Mouse (Mus musculus) heart, postnatal 0 days (tissue): ENCODE data around the gene Slc35g1. TPM values are rescaled to one million over a fixed set of nuclear protein-coding genes. Genes with fewer than 3 reads are reported as not detected.

Experiments
- ATAC-seq: fragments of 200-750 bp; cut with Nextera tagmentation; 2 replicates; pipeline ENCODE4 v1.8.0; 2017; ENCODE audit warnings: low read depth, moderate number of reproducible peaks, moderate library complexity; ENCODE audit not compliant: insufficient read depth
- DNase-seq: peaks from one replicate; pipeline ENCODE4 v3.0.0-alpha.2; 2016; ENCODE audit warnings: low spot score
- H3K27ac ChIP-seq: fragments of 300-500 bp; sonication (generic); 2 replicates; pipeline ENCODE4 v1.5.1; 2014; ENCODE audit warnings: low read depth, mild to moderate bottlenecking
- H3K27me3 ChIP-seq: fragments of 300-500 bp; sonication (generic); 2 replicates; pipeline ENCODE4 v1.6.1; 2014; ENCODE audit warnings: low read length, mixed read lengths; ENCODE audit not compliant: control insufficient read depth, insufficient read depth
- H3K36me3 ChIP-seq: fragments of 300-500 bp; sonication (generic); replicated peaks from 2 replicates; pipeline ENCODE4 v1.6.1; 2014; ENCODE audit warnings: low read length, mixed read lengths; ENCODE audit not compliant: control insufficient read depth, insufficient read depth
- H3K4me1 ChIP-seq: fragments of 300-500 bp; sonication (generic); 2 replicates; pipeline ENCODE4 v1.6.1; 2014; ENCODE audit warnings: antibody characterized with exemption; ENCODE audit not compliant: control insufficient read depth, insufficient read depth
- H3K4me2 ChIP-seq: fragments of 300-500 bp; sonication (generic); 2 replicates; pipeline ENCODE4 v1.6.1; 2014; ENCODE audit warnings: low read depth, mild to moderate bottlenecking, low read length, moderate library complexity
- H3K4me3 ChIP-seq: fragments of 300-500 bp; sonication (generic); 2 replicates; pipeline ENCODE4 v1.5.1; 2014; ENCODE audit warnings: low read depth, low read length
- H3K9ac ChIP-seq: fragments of 300-500 bp; sonication (generic); replicated peaks from 2 replicates; pipeline ENCODE4 v1.6.1; 2014; ENCODE audit warnings: low read depth, low read length, mixed read lengths
- H3K9me3 ChIP-seq: fragments of 300-500 bp; sonication (generic); replicated peaks from 2 replicates; pipeline ENCODE4 v1.6.1; 2016; ENCODE audit warnings: low read length; ENCODE audit not compliant: control insufficient read depth
- CTCF ChIP-seq: IDR thresholded peaks from 2 replicates; pipeline ENCODE4 v1.5.1; 2016; ENCODE audit warnings: antibody characterized with exemption, control low read depth, low read depth
- EP300 ChIP-seq: IDR thresholded peaks from 2 replicates; pipeline ENCODE4 v1.6.1; 2016; ENCODE audit warnings: antibody characterized with exemption, low read depth
- WGBS: fragments of 180-500 bp; shearing (Covaris S2); extraction: QIAGEN DNeasy Blood & Tissue Kit; methylation state at CpG from one replicate; pipeline ENCODE4 v1.1.7; 2014; 5-methylcytosine and 5-hydroxymethylcytosine counted together
- polyA plus RNA-seq: library from polyadenylated mRNA; unstranded; fragments of >200 nt; fragmentation: Nextera tagmentation; extraction: Ambion mirVana; gene quantifications from 2 replicates; pipeline ENCODE4 v1.2.1, GENCODE M21; 2015
- total RNA-seq: library from RNA; depleted of rRNA; stranded (reverse); fragments of >200 nt; gene quantifications from 2 replicates; pipeline ENCODE4 v1.2.3, GENCODE M21; 2014; ENCODE audit warnings: low replicate concordance

Slc35g1 gene
- total and polyA plus RNA-seq, 2 experiments from 2014 or later, result 0.92 to 1.9 TPM

DNA sequence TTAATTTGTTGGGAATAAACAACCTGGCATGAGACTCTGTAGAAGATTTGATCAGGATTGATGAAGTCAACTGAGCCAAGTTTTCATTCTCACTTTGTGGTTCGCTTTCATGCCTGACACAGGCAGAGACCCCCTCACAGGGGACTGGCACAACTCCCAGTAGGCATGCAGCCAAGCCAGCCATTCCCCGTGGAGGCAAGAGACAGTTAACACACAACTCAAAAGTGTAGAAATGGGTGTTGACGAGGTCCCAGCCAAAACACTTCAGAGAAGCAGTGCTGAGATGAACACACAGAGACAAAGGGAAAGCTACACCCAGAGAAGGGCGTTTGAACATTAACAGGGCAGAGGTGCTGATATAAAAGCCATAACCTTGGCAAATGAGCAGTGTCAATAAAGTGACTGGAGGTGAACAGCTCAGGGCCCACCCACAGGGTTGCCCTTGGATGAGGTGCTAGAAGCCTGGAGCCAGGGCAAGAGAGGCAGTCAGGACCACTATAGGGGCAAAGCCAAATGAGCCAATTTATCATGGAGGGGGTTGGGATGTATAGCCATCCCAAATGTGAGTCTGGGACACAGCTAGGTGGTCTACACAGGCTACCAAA, 23.1 kb downstream of the Slc35g1 start:
- WGBS, result 19% methylated on average over 4 of the region's 4 CpGs
- no peak for DNase-seq
- H3K4me3 ChIP-seq, result no peak overlapping the region
- H3K27ac ChIP-seq, result no peak overlapping the region
- H3K9ac ChIP-seq, result no peak overlapping the region
- TF ChIP-seq CTCF (no peak), EP300 (no peak)
- H3K4me2 ChIP-seq, result no peak overlapping the region
- H3K27me3 ChIP-seq, result no peaks in the 10 kb centered on the region
- no peak for ATAC-seq
- H3K36me3 ChIP-seq, result no peaks in the 10 kb centered on the region
- no peaks in the 10 kb centered on the region for H3K9me3 ChIP-seq
- H3K4me1 ChIP-seq, result no peaks in the 10 kb centered on the region

DNA sequence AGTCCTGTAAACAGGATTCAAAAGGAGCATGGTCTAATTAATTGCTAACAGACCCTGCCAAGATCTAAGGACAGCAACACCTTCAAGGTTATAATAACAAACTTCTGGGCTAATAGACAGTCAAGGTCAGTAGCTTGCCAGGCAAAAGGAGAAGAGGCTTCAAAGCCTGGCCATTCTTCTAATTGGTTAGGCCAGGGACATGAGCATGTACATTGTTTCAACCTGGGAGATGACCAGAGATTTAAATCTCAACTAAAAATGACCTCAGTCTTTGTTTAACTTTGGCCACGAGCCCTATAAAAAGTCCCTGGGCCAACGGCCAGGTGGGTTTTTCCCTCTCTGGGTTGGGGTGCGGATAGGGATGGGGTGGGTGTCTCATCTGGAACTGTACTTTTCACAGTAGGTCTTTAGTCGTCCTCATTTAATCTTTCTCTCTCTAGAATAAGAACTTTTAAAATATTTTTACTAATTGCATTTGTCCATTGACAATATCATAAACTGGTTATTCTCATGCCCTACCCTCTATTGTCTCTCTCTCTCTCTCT, 25.0 kb downstream of the Slc35g1 start:
- Histone ChIP-seq H3K27me3 (no peaks in the 10 kb centered on the region), H3K27ac (no peak overlapping the region), H3K9me3 (no peaks in the 10 kb centered on the region), H3K4me1 (no peaks in the 10 kb centered on the region), H3K9ac (no peak overlapping the region), H3K4me3 (no peak overlapping the region), H3K4me2 (no peak overlapping the region), H3K36me3 (no peaks in the 10 kb centered on the region)
- no peak for TF ChIP-seq EP300
- 69% methylated on average over 4 of the region's 4 CpGs for WGBS
- ATAC-seq (no peak), DNase-seq (no peak)

DNA sequence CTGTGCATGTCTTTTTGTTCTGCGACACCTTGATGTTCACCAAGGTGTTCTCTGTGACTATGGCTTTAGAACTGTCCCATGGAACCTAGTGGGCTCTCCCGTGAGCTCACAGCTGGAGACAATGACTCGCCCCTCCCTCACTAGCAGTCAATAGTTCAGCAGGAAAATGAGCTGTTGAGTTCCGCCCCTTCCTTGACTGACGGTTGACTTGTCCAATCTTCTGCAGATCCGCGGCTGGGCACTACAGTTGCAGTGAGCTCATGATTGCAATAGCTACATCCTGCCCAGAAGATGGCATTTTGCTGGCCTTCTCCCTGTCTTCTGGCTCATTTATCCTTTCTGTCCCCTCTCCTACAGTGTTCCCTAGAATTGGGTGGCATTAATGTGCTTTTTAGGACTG, 25.7 kb downstream of the Slc35g1 start:
- ATAC-seq (no peak), DNase-seq (no peak)
- H3K27ac ChIP-seq, result no peak overlapping the region
- H3K4me2 ChIP-seq, result no peak overlapping the region
- H3K9ac ChIP-seq, result no peak overlapping the region
- TF ChIP-seq CTCF (no peak), EP300 (no peak)
- no peaks in the 10 kb centered on the region for H3K27me3 ChIP-seq
- no peak overlapping the region for H3K4me3 ChIP-seq
- 60% methylated on average over 7 of the region's 7 CpGs for WGBS
- H3K4me1 ChIP-seq, result no peaks in the 10 kb centered on the region
- H3K36me3 ChIP-seq, result no peaks in the 10 kb centered on the region
- no peaks in the 10 kb centered on the region for H3K9me3 ChIP-seq

DNA sequence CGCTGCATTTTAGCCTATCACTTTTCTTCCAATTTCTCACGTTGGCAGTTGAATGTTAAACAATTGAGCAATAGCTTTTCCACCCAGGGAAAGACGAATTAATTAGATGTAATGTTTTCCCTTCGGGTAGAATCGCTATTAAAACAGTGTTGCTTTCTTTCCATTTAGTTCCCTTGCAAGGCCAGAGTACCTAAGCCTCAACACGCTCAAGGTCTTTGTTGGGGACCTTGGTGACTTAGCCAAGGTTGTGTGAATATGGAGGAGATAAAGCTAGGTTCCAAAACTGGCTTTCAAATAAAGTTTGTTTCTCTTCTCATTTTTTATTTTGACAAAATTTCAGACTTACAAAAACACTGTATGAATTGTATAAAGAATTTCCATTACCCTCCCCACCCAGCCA, 27.1 kb downstream of the Slc35g1 start:
- H3K9me3 ChIP-seq, result no peaks in the 10 kb centered on the region
- no peak for ATAC-seq

DNA sequence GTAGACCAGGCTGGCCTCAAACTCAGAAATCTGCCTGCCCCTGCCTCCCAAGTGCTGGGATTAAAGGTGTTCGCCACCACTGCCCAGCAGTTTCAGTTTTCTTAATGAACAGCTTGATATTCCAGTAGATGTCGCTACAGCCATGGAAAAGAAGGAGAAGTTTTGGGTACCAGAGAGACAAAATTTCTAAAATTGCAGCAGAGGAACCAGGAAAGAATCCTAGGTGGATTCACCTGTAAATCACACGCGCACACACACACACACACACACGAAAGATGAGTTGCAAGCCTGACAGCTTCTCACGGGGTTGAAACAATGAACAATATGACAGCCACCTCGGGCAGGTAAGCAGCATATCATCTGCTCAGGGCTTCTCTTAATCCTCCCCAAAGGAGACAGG, 28.1 kb downstream of the Slc35g1 start:
- DNase-seq (no peak), ATAC-seq (no peak)
- no peak overlapping the region for H3K4me3 ChIP-seq
- no peak overlapping the region for H3K9ac ChIP-seq
- no peak overlapping the region for H3K4me2 ChIP-seq
- WGBS, result 33% methylated on average over 7 of the region's 7 CpGs
- H3K36me3 ChIP-seq, result no peaks in the 10 kb centered on the region
- no peak overlapping the region for H3K27ac ChIP-seq
- TF ChIP-seq CTCF, result peak; percentile 68
- TF ChIP-seq EP300, result no peak
- no peaks in the 10 kb centered on the region for H3K9me3 ChIP-seq
- H3K27me3 ChIP-seq, result no peaks in the 10 kb centered on the region
- no peaks in the 10 kb centered on the region for H3K4me1 ChIP-seq

More for the DNA sequence above, 27.1 kb downstream of the Slc35g1 start:
- no peaks in the 10 kb centered on the region for H3K27me3 ChIP-seq
- DNase-seq, result no peak
- TF ChIP-seq EP300 (no peak), CTCF (no peak)
- no peak overlapping the region for H3K27ac ChIP-seq
- no peak overlapping the region for H3K4me3 ChIP-seq
- no peak overlapping the region for H3K4me2 ChIP-seq
- H3K36me3 ChIP-seq, result no peaks in the 10 kb centered on the region
- H3K9ac ChIP-seq, result no peak overlapping the region
- 60% methylated on average over 6 of the region's 6 CpGs for WGBS
- H3K4me1 ChIP-seq, result no peaks in the 10 kb centered on the region

DNA sequence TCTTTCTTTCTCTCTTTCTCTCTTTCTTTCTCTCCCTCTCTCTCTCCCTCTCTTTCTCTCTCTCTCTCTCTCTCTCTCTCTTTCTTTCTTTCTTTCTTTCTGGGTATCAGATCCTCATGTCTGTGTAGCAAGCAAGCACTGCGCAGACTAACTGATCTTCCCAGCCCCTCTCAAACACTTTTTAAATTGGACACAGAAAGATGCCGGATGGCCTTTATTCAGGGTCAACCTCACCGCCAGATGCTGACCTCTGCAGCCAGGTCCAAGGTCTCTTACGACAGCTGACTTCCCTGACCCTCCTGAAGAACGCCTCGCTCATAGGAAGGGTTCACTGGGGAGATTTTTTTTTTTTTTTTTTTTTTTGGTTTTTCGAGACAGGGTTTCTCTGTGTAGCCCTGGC, 28.8 kb downstream of the Slc35g1 start:
- H3K4me3 ChIP-seq, result no peak overlapping the region
- no peak overlapping the region for H3K4me2 ChIP-seq
- WGBS, result 90% methylated on average over 6 of the region's 7 CpGs
- ATAC-seq (no peak), DNase-seq (no peak)
- no peaks in the 10 kb centered on the region for H3K27me3 ChIP-seq
- H3K4me1 ChIP-seq, result no peaks in the 10 kb centered on the region
- TF ChIP-seq CTCF, result no peak
- no peak for TF ChIP-seq EP300
- H3K27ac ChIP-seq, result no peak overlapping the region
- H3K9me3 ChIP-seq, result no peaks in the 10 kb centered on the region
- no peak overlapping the region for H3K9ac ChIP-seq
- no peaks in the 10 kb centered on the region for H3K36me3 ChIP-seq
